ENCODE assay signal across 20 mouse cellular contexts in the genomic region with DNA sequence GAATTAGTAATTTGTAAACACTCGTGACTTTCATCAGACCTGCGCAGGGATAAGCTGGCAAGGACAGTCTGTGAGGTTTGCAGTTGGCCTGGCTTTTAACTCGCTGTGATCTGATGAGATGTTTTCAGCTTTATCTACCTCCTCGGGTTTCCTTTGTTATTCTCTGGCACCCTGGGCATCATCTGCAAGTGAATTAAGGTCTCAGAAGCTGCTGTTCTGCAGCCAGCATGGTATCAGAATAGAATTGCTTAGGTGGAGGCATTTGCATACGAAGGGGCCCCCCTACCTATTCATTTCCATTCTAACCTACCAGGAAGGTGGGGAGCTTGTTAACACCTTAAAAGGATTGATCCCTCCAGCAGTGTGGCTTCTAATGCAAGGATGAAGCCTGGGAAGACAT.
DNase-seq lines count a peak whose midpoint lies in the region; ATAC-seq and TF ChIP-seq lines count a peak whose summit lies in the region.
"Had no signal": no experiment of that assay in that cellular context is flagged by ENCODE, and none has a peak within 500 bp of the region (broad histone marks: within the 10 kb centered on the region; RNA-seq: fewer than 3 reads in every experiment).

No protein-coding gene starts in this region.

- no peak for TF ChIP-seq CTCF in brain, embryonic 14.5 days (IDR thresholded peaks at IDR 0.05; ENCODE audit: borderline replicate concordance, extremely low read depth, insufficient read depth, insufficient read length)

- DNase-seq in ES-CJ7 (ENCODE audit: low read depth, low spot score) (peak; percentile 97), R1 (ENCODE audit: low read depth, low spot score) (peak; percentile 97), MN1 (ENCODE audit: low spot score) (no peak)
- peak; percentile 19 for DNase-seq in brain, embryonic 14.5 days (ENCODE audit: low read depth)
- no peak for DNase-seq in layer of hippocampus, postnatal 25 days (ENCODE audit: extremely low spot score in 1 of 2, low spot score in 1 of 2)
- DNase-seq: adrenal gland, adult 8-10 months; adrenal gland, postnatal 14 days; adrenal gland, postnatal 36 days; cerebellum, adult 11 months; cerebellum, adult 18-20 months; cerebellum, adult 8-10 months; cerebellum, adult 9-11 months; cerebellum, postnatal 14 days; cerebellum, postnatal 36 days; embryo, embryonic 11 days had no signal

- ATAC-seq in inflammation-experienced regulatory T-cells, adult 6 months: no peak
- ATAC-seq: activated CD4-positive, CD25-positive, alpha-beta regulatory T cell, adult 4 months; forebrain, embryonic 14.5 days; forebrain, embryonic 16.5 days; Patski had no signal

- TF ChIP-seq POLR2A in brain, embryonic 14.5 days (IDR thresholded peaks at IDR 0.05; ENCODE audit: borderline replicate concordance, extremely low read depth, insufficient read depth, insufficient read length, poor library complexity, severe bottlenecking): no peak

Comparison
In these comparisons a context has a peak if more than half of its experiments do, and no peak if none do; other contexts are left out.
1. DNase-seq: peak in ES-CJ7 (single experiment), R1 (single experiment) and brain, embryonic 14.5 days (single experiment); none in layer of hippocampus, postnatal 25 days (0 of 2) and MN1 (single experiment).